Mouse (Mus musculus): ENCODE results near the gene Polr2b. TPM values are rescaled to one million over a fixed set of nuclear protein-coding genes. Genes with fewer than 3 reads are reported as not detected.

Polr2b gene
- polyA plus RNA-seq, 1 experiment from 2014 or later, result 46.0 TPM

- WGBS (ENCODE audit: insufficient replicate concordance), result 74% methylated on average over 5 of the region's 5 CpGs
- Histone ChIP-seq H3K4me2 (no peak overlapping the region), H3K4me3 (no peak overlapping the region), H3K9me3 (replicated peaks) (no peaks in the 10 kb centered on the region), H3K9ac (no peak overlapping the region), H3K27me3 (replicated peaks) (no peaks in the 10 kb centered on the region), H3K27ac (no peak overlapping the region), H3K36me3 (peaks cover 98% of the 10 kb centered on the region), H3K4me1 (peaks cover 29% of the 10 kb centered on the region)
- no peak for ATAC-seq
Measured at GRCm38 (mm10) chr5:77275950-77276349, 34.0 kb upstream of the Polr2b start.

- WGBS (ENCODE audit: insufficient replicate concordance), result 73% methylated on average over 6 of the region's 6 CpGs
- peaks cover 98% of the 10 kb centered on the region for H3K36me3 ChIP-seq
Measured at GRCm38 (mm10) chr5:77277204-77277603, 32.7 kb upstream of the Polr2b start.

GRCm38 (mm10) chr5:77281518-77282174 is 28.3 kb upstream of the Polr2b start:
- no peak overlapping the region for H3K9ac ChIP-seq
- H3K27me3 ChIP-seq (replicated peaks), result no peaks in the 10 kb centered on the region
- H3K36me3 ChIP-seq, result peaks cover 83% of the 10 kb centered on the region
- no peak overlapping the region for H3K4me3 ChIP-seq
- no peak overlapping the region for H3K27ac ChIP-seq
- ATAC-seq, result peak; percentile 32; the same call in 1 of the 2 replicates
- H3K4me1 ChIP-seq, result peaks cover 10% of the 10 kb centered on the region; the same call in 1 of the 2 replicates
- 83% methylated on average over 20 of the region's 20 CpGs for WGBS (ENCODE audit: insufficient replicate concordance)
- H3K9me3 ChIP-seq (replicated peaks), result no peaks in the 10 kb centered on the region
- no peak overlapping the region for H3K4me2 ChIP-seq

More at GRCm38 (mm10) chr5:77277204-77277603, 32.7 kb upstream of the Polr2b start:
- Histone ChIP-seq H3K9me3 (replicated peaks) (no peaks in the 10 kb centered on the region), H3K27me3 (replicated peaks) (no peaks in the 10 kb centered on the region), H3K4me1 (peaks cover 29% of the 10 kb centered on the region), H3K4me3 (no peak overlapping the region), H3K9ac (no peak overlapping the region), H3K4me2 (no peak overlapping the region), H3K27ac (no peak overlapping the region)
- ATAC-seq, result no peak

- 81% methylated on average over 9 of the region's 9 CpGs for WGBS (ENCODE audit: insufficient replicate concordance)
- peaks cover 82% of the 10 kb centered on the region for H3K36me3 ChIP-seq
- H3K4me3 ChIP-seq, result no peak overlapping the region
- H3K4me1 ChIP-seq, result peaks cover 6% of the 10 kb centered on the region; the same call in 1 of the 2 replicates
- no peaks in the 10 kb centered on the region for H3K9me3 ChIP-seq (replicated peaks)
- ATAC-seq, result no peak
- no peak overlapping the region for H3K27ac ChIP-seq
- H3K27me3 ChIP-seq (replicated peaks), result no peaks in the 10 kb centered on the region
- no peak overlapping the region for H3K9ac ChIP-seq
- H3K4me2 ChIP-seq, result no peak overlapping the region
Measured at GRCm38 (mm10) chr5:77282242-77282641, 27.7 kb upstream of the Polr2b start.

GRCm38 (mm10) chr5:77285685-77286084 is 24.3 kb upstream of the Polr2b start:
- H3K36me3 ChIP-seq, result peaks cover 82% of the 10 kb centered on the region
- WGBS (ENCODE audit: insufficient replicate concordance), result 75% methylated on average over 7 of the region's 7 CpGs
- no peak overlapping the region for H3K27ac ChIP-seq
- H3K4me2 ChIP-seq, result no peak overlapping the region
- no peak for ATAC-seq
- H3K9ac ChIP-seq, result no peak overlapping the region
- no peak overlapping the region for H3K4me3 ChIP-seq
- no peaks in the 10 kb centered on the region for H3K27me3 ChIP-seq (replicated peaks)
- H3K9me3 ChIP-seq (replicated peaks), result no peaks in the 10 kb centered on the region
- no peaks in the 10 kb centered on the region for H3K4me1 ChIP-seq

- WGBS (ENCODE audit: insufficient replicate concordance), result 71% methylated on average over 5 of the region's 5 CpGs
- Histone ChIP-seq H3K4me1 (no peaks in the 10 kb centered on the region), H3K9ac (no peak overlapping the region), H3K4me2 (no peak overlapping the region), H3K27ac (no peak overlapping the region), H3K9me3 (replicated peaks) (no peaks in the 10 kb centered on the region), H3K27me3 (replicated peaks) (no peaks in the 10 kb centered on the region), H3K36me3 (peaks cover 80% of the 10 kb centered on the region), H3K4me3 (no peak overlapping the region)
- no peak for ATAC-seq
Measured at GRCm38 (mm10) chr5:77286904-77287303, 23.0 kb upstream of the Polr2b start.

GRCm38 (mm10) chr5:77287901-77288300 is 22.0 kb upstream of the Polr2b start:
- no peaks in the 10 kb centered on the region for H3K27me3 ChIP-seq (replicated peaks)
- no peak overlapping the region for H3K9ac ChIP-seq
- H3K4me3 ChIP-seq, result no peak overlapping the region
- no peaks in the 10 kb centered on the region for H3K4me1 ChIP-seq
- no peak overlapping the region for H3K4me2 ChIP-seq
- no peak overlapping the region for H3K27ac ChIP-seq
- H3K36me3 ChIP-seq, result peaks cover 80% of the 10 kb centered on the region
- no peaks in the 10 kb centered on the region for H3K9me3 ChIP-seq (replicated peaks)
- WGBS (ENCODE audit: insufficient replicate concordance), result 74% methylated on average over 6 of the region's 6 CpGs
- no peak for ATAC-seq

- H3K27me3 ChIP-seq (replicated peaks), result no peaks in the 10 kb centered on the region
- H3K27ac ChIP-seq, result no peak overlapping the region
- no peaks in the 10 kb centered on the region for H3K4me1 ChIP-seq
- H3K9ac ChIP-seq, result no peak overlapping the region
- H3K4me3 ChIP-seq, result no peak overlapping the region
- no peak for ATAC-seq
- H3K9me3 ChIP-seq (replicated peaks), result no peaks in the 10 kb centered on the region
- peaks cover 86% of the 10 kb centered on the region for H3K36me3 ChIP-seq
- 75% methylated on average over 8 of the region's 8 CpGs for WGBS (ENCODE audit: insufficient replicate concordance)
- H3K4me2 ChIP-seq, result no peak overlapping the region
Measured at GRCm38 (mm10) chr5:77289686-77290085, 20.3 kb upstream of the Polr2b start.

- no peaks in the 10 kb centered on the region for H3K9me3 ChIP-seq (replicated peaks)
- H3K27me3 ChIP-seq (replicated peaks), result no peaks in the 10 kb centered on the region
- no peak for ATAC-seq
- H3K4me3 ChIP-seq, result no peak overlapping the region
- no peak overlapping the region for H3K9ac ChIP-seq
- no peaks in the 10 kb centered on the region for H3K4me1 ChIP-seq
- no peak overlapping the region for H3K27ac ChIP-seq
- WGBS (ENCODE audit: insufficient replicate concordance), result 75% methylated on average over 2 of the region's 2 CpGs
- peaks cover 91% of the 10 kb centered on the region for H3K36me3 ChIP-seq
- no peak overlapping the region for H3K4me2 ChIP-seq
Measured at GRCm38 (mm10) chr5:77290606-77291005, 19.3 kb upstream of the Polr2b start.

- ATAC-seq, result no peak
- Histone ChIP-seq H3K4me3 (no peak overlapping the region), H3K27me3 (replicated peaks) (no peaks in the 10 kb centered on the region), H3K36me3 (peaks cover 94% of the 10 kb centered on the region), H3K4me1 (no peaks in the 10 kb centered on the region), H3K9me3 (replicated peaks) (no peaks in the 10 kb centered on the region), H3K27ac (no peak overlapping the region), H3K9ac (no peak overlapping the region), H3K4me2 (no peak overlapping the region)
- 56% methylated on average over 7 of the region's 7 CpGs for WGBS (ENCODE audit: insufficient replicate concordance)
Measured at GRCm38 (mm10) chr5:77292803-77293522, 17.0 kb upstream of the Polr2b start.

GRCm38 (mm10) chr5:77299486-77299885 is 10.5 kb upstream of the Polr2b start:
- Histone ChIP-seq H3K36me3 (peaks cover 86% of the 10 kb centered on the region), H3K27me3 (replicated peaks) (no peaks in the 10 kb centered on the region), H3K27ac (no peak overlapping the region), H3K4me2 (no peak overlapping the region), H3K9me3 (replicated peaks) (no peaks in the 10 kb centered on the region), H3K4me1 (no peaks in the 10 kb centered on the region), H3K4me3 (no peak overlapping the region), H3K9ac (no peak overlapping the region)
- 66% methylated on average over 2 of the region's 2 CpGs for WGBS (ENCODE audit: insufficient replicate concordance)
- ATAC-seq, result no peak

GRCm38 (mm10) chr5:77301296-77301903 is 8.5 kb upstream of the Polr2b start:
- Histone ChIP-seq H3K9ac (no peak overlapping the region), H3K4me3 (no peak overlapping the region), H3K4me1 (no peaks in the 10 kb centered on the region), H3K9me3 (replicated peaks) (no peaks in the 10 kb centered on the region), H3K4me2 (no peak overlapping the region), H3K27me3 (replicated peaks) (no peaks in the 10 kb centered on the region), H3K27ac (no peak overlapping the region), H3K36me3 (peaks cover 88% of the 10 kb centered on the region)
- no peak for ATAC-seq
- WGBS (ENCODE audit: insufficient replicate concordance), result 85% methylated on average over 6 of the region's 6 CpGs
